Mouse (Mus musculus): ENCODE results near the gene Vcp.

DNA sequence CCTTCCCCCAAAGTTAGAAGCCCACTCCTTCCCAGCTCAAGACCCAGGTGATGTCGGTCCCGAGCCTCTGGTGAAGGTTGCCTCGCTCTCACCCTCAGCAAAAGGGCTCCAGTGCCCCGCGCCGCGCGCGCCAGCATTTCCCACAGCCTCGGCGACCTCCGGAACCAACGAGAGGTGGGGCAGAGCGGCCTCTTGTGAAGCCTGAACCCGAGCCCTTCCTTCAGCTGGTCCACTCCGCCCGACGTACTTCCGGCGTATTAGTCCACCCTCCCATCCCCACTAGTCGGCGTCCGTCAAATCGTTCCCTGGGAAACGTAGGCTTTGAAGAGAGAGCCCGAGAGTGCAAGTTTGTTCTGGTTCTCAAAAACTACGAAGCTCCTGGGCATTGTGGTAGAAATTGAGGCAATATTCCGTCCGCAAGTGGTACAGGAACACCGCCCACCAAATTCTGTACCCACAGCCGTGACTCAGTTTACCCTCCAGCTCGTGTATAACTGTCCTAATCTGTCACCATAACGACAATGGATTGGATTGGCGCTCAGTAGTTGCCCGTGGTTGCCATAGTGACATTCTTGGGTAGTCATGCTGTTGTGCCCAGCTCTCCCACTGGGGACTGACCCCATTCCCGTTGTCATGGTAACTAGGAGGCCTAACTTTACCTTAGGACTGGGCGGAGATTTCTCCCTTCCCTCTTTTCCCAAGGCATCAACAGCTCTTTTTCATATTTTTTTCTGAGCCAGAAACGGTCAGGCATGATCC is 31.1 kb upstream of the Vcp start, which contains the start of gene Stoml2:
- TF ChIP-seq CTCF (conservative IDR thresholded peaks at IDR 0.05; ENCODE audit: low read length), result no peak
- TF ChIP-seq NANOG (IDR thresholded peaks at IDR 0.05; ENCODE audit: borderline replicate concordance, low read length), result no peak
- no peak for TF ChIP-seq POU5F1 (IDR thresholded peaks at IDR 0.05; ENCODE audit: borderline replicate concordance, low read length)

Measured in E14TG2a.4 (cell line).